5 mouse cellular contexts compared by ENCODE assay signal in genomic region chr2:132289213-132289612, GRCm38 (mm10). TPM values are rescaled to one million over a fixed set of nuclear protein-coding genes. Genes with fewer than 3 reads are reported as not detected.
DNase-seq lines count a peak whose midpoint lies in the region; ATAC-seq and TF ChIP-seq lines count a peak whose summit lies in the region.
"Not testable (repeated sequence)": the region's sequence is repeated elsewhere in the genome, so short reads cannot be mapped to it uniquely, and the experiment has no call there.

No protein-coding gene starts in this region.

- H3K36me3 ChIP-seq in MEL (ENCODE audit: control insufficient read depth in 1 of 2, insufficient read depth in 2 of 2, low read length in 2 of 2) = peaks cover 0 to 25% of the 10 kb centered on the region in 2 experiments; a peak in 3 of 4 replicates
- not testable (repeated sequence) for H3K36me3 ChIP-seq in splenic B cell, adult 2 months (ENCODE audit: control insufficient read depth, insufficient read depth, low read length, poor library complexity, severe bottlenecking)

- TF ChIP-seq EP300 in MEL (IDR thresholded peaks at IDR 0.05; ENCODE audit: low read depth in 1 of 2, low read length in 2 of 2) = 0 out of 4 replicates have a peak, but pooled peaks have one; percentile 18 to 21

- not testable (repeated sequence) for H3K9ac ChIP-seq in MEL (ENCODE audit: control insufficient read depth, low read depth, low read length, poor library complexity, severe bottlenecking)

- TF ChIP-seq RAD21 in MEL (IDR thresholded peaks at IDR 0.05; ENCODE audit: low read depth, low read length) = not testable (repeated sequence)

- DNase-seq in A20 (ENCODE audit: low read depth, low spot score) (peak; percentile 28), MEL (ENCODE audit: low read depth, low spot score) (peak; percentile 46)
- DNase-seq in splenic B cell, adult 2 months (ENCODE audit: low read depth, low spot score) = peak; percentile 18

- not testable (repeated sequence) for TF ChIP-seq POLR2A in MEL (IDR thresholded peaks at IDR 0.05; ENCODE audit: control insufficient read depth in 1 of 2, insufficient read depth in 1 of 2, low read depth in 1 of 2, low read length in 2 of 2, poor library complexity in 1 of 2)

- peak; percentile 63; the same call in 1 of the 2 replicates for ATAC-seq in megakaryocyte, adult 5-6 weeks (ENCODE audit: poor library complexity, severe bottlenecking)
- peak; percentile 67; the same call in 1 of the 2 replicates for ATAC-seq in monocyte, adult 5-6 weeks (replicated peaks; ENCODE audit: insufficient number of reproducible peaks, low FRiP score, low TSS enrichment, poor library complexity, severe bottlenecking)

- H3K9me3 ChIP-seq in MEL (replicated peaks; ENCODE audit: insufficient read depth, low read length) = not testable (repeated sequence)

- H3K4me3 ChIP-seq in MEL (ENCODE audit: control insufficient read depth in 1 of 2, insufficient read depth in 1 of 2, low read depth in 2 of 2, low read length in 2 of 2) = not testable (repeated sequence)

- TF ChIP-seq CTCF in MEL (IDR thresholded peaks at IDR 0.05 in 2 of 3, conservative IDR thresholded peaks at IDR 0.05 in 1 of 3; ENCODE audit: control insufficient read depth in 1 of 3, insufficient read depth in 1 of 3, low read depth in 2 of 3, low read length in 3 of 3, poor library complexity in 1 of 3, severe bottlenecking in 1 of 3) = not testable (repeated sequence)

- not testable (repeated sequence) for H3K27me3 ChIP-seq in MEL (ENCODE audit: control insufficient read depth in 1 of 2, insufficient read depth in 2 of 2, low read length in 2 of 2); splenic B cell, adult 2 months (ENCODE audit: control insufficient read depth, insufficient read depth, low read length, poor library complexity, severe bottlenecking)

- H3K79me2 ChIP-seq in MEL (ENCODE audit: control insufficient read depth, insufficient read depth, low read length, poor library complexity) = not testable (repeated sequence)

- not testable (repeated sequence) for H3K27ac ChIP-seq in MEL (ENCODE audit: control insufficient read depth, low read depth, low read length)

- peaks cover 11 to 26% of the 10 kb centered on the region in 2 experiments for H3K4me1 ChIP-seq in MEL (ENCODE audit: control insufficient read depth in 1 of 2, insufficient read depth in 2 of 2, low read length in 2 of 2)

TF ChIP-seq in MEL, 35 proteins besides CTCF, POLR2A, EP300 and RAD21:
- TF ChIP-seq SIN3A (IDR thresholded peaks at IDR 0.05; ENCODE audit: low read length) = 0 out of 2 replicates have a peak, but pooled peaks have one; percentile 21
- peak; percentile 52; the same call in 1 of the 2 replicates for TF ChIP-seq GATA1 (IDR thresholded peaks at IDR 0.05; ENCODE audit: low read depth, low read length)
- 0 out of 2 replicates have a peak, but pooled peaks have one; percentile 15 for TF ChIP-seq TBP (IDR thresholded peaks at IDR 0.05; ENCODE audit: low read depth, low read length)

RNA-seq across cellular contexts. Expression of gene Cds2, which starts 26.3 kb away (rescaled TPM):
- 8.8 and 10.3 TPM in 2 replicates for total RNA-seq in MEL (2012; rRNA removed)
- 10 to 100 TPM in 1 of 2 experiments, not detected in 1; 28.5 TPM for polyA plus RNA-seq in MEL (2012; ENCODE audit: insufficient read depth in 1 of 2, insufficient read length in 2 of 2, low read depth in 1 of 2, low replicate concordance in 2 of 2, missing spikeins in 1 of 2)
- 17.9 and 32.0 TPM in 2 replicates for total RNA-seq in megakaryocyte, adult 5-6 weeks (2015)
- 24.4 and 26.3 TPM in 2 replicates for total RNA-seq in megakaryocyte, adult 5-6 weeks (2017)
- 48.5 to 54.3 TPM (median 49.2 TPM) in 3 replicates for total RNA-seq in monocyte, adult 5-6 weeks (2017)

RNA-seq across cellular contexts. Expression of gene Pcna, which starts 36.1 kb away (rescaled TPM):
- total RNA-seq in MEL (2012; rRNA removed) = 398 and 427 TPM in 2 replicates
- polyA plus RNA-seq in MEL (2012; ENCODE audit: insufficient read depth in 1 of 2, insufficient read length in 2 of 2, low read depth in 1 of 2, low replicate concordance in 2 of 2, missing spikeins in 1 of 2) = 100 to 1,000 TPM; 308 to 541 TPM
- total RNA-seq in megakaryocyte, adult 5-6 weeks (2015) = 619 and 646 TPM in 2 replicates
- 482 and 494 TPM in 2 replicates for total RNA-seq in megakaryocyte, adult 5-6 weeks (2017)
- 228 to 330 TPM (median 247 TPM) in 3 replicates for total RNA-seq in monocyte, adult 5-6 weeks (2017)

RNA-seq across cellular contexts. Expression of gene Tmem230, which starts 41.6 kb away (rescaled TPM):
- total RNA-seq in MEL (2012; rRNA removed) = 8.3 and 9.1 TPM in 2 replicates
- 10 to 100 TPM in 1 of 2 experiments, not detected in 1; 21.5 TPM for polyA plus RNA-seq in MEL (2012; ENCODE audit: insufficient read depth in 1 of 2, insufficient read length in 2 of 2, low read depth in 1 of 2, low replicate concordance in 2 of 2, missing spikeins in 1 of 2)
- 44.3 and 52.5 TPM in 2 replicates for total RNA-seq in megakaryocyte, adult 5-6 weeks (2015)
- 18.4 and 18.8 TPM in 2 replicates for total RNA-seq in megakaryocyte, adult 5-6 weeks (2017)
- total RNA-seq in monocyte, adult 5-6 weeks (2017) = 11.2 to 19.1 TPM (median 15.5 TPM) in 3 replicates
